Mouse (Mus musculus) CH12.LX (cell line): ENCODE measurements around the gene 2810459M11Rik. TPM values are rescaled to one million over a fixed set of nuclear protein-coding genes. Genes with fewer than 3 reads are reported as not detected.

Experiments
- DNase-seq: peaks from one replicate; pipeline ENCODE4 v3.0.0-alpha.2; 2013; ENCODE audit errors: extremely low read depth
- H3K27ac ChIP-seq: 2 replicates; pipeline ENCODE4 v1.5.1; 2012; ENCODE audit warnings: low read depth, mild to moderate bottlenecking, control low read depth, moderate library complexity; ENCODE audit not compliant: insufficient read depth
- H3K27me3 ChIP-seq: replicated peaks from 2 replicates; pipeline ENCODE3; 2012; ENCODE audit warnings: inconsistent platforms
- H3K36me3 ChIP-seq, 2 experiments: replicated peaks in 1 of 2; 2 replicates each; pipeline versions ENCODE3 to v1.6.1; 2012; ENCODE audit warnings: inconsistent platforms in 1 of 2, low read length in 1 of 2, mild to moderate bottlenecking in 1 of 2, mixed read lengths in 1 of 2, moderate library complexity in 1 of 2; ENCODE audit not compliant: control insufficient read depth in 1 of 2, insufficient read depth in 1 of 2
- H3K4me1 ChIP-seq, 2 experiments: 2 replicates each; pipeline ENCODE4 v1.6.1; 2012; ENCODE audit warnings: inconsistent platforms in 1 of 2, moderate library complexity in 1 of 2; ENCODE audit not compliant: insufficient read depth in 2 of 2, control insufficient read depth in 1 of 2
- H3K4me2 ChIP-seq: 2 replicates; pipeline ENCODE4 v1.6.1; 2012; ENCODE audit warnings: low read depth, mild to moderate bottlenecking, control low read depth; ENCODE audit not compliant: poor library complexity, insufficient read depth, severe bottlenecking
- H3K4me3 ChIP-seq, 3 experiments: fragments of 150-350 bp in 1 of 3; sonication (generic) in 1 of 3; replicated peaks in 1 of 3; 2 replicates each; pipeline versions ENCODE3 to v1.5.1; 2011 to 2012; ENCODE audit warnings: low read depth in 2 of 3, low read length in 2 of 3, mild to moderate bottlenecking in 2 of 3, moderate library complexity in 2 of 3, control low read depth in 1 of 3, improper control_type of control experiment in 1 of 3, inconsistent platforms in 1 of 3, mixed read lengths in 1 of 3; ENCODE audit not compliant: poor library complexity in 1 of 3
- H3K79me2 ChIP-seq: replicated peaks from 2 replicates; pipeline ENCODE4 v1.6.1; 2012; ENCODE audit warnings: mild to moderate bottlenecking, moderate library complexity; ENCODE audit not compliant: control insufficient read depth, poor library complexity, insufficient read depth, severe bottlenecking; ENCODE audit errors: extremely low read depth
- H3K9ac ChIP-seq: 2 replicates; pipeline ENCODE4 v1.6.1; 2012; ENCODE audit warnings: low read depth, mild to moderate bottlenecking, control low read depth, moderate library complexity; ENCODE audit not compliant: insufficient read depth
- H3K9me3 ChIP-seq: replicated peaks from 2 replicates; pipeline ENCODE3; 2012; ENCODE audit warnings: low read length, inconsistent platforms, mixed read lengths
- BHLHE40 ChIP-seq: IDR thresholded peaks from 2 replicates; pipeline ENCODE4 v1.6.1; 2011; ENCODE audit warnings: mild to moderate bottlenecking, low read depth, low read length, improper control_type of control experiment
- CHD1 ChIP-seq: IDR thresholded peaks from 2 replicates; pipeline ENCODE4 v1.6.1; 2012; ENCODE audit warnings: low read depth, low read length, improper control_type of control experiment, inconsistent platforms
- CHD2 ChIP-seq: IDR thresholded peaks from 2 replicates; pipeline ENCODE4 v1.6.1; 2011; ENCODE audit warnings: low read length, improper control_type of control experiment
- CTCF ChIP-seq, 2 experiments: IDR thresholded peaks in 1 of 2; conservative IDR thresholded peaks in 1 of 2; 2 replicates each; pipeline ENCODE4 v1.5.1; 2011 to 2012; ENCODE audit warnings: low read depth in 2 of 2, low read length in 2 of 2, improper control_type of control experiment in 1 of 2, inconsistent platforms in 1 of 2, mild to moderate bottlenecking in 1 of 2, moderate library complexity in 1 of 2
- E2F4 ChIP-seq: IDR thresholded peaks from 2 replicates; pipeline ENCODE4 v1.6.1; 2011; ENCODE audit warnings: low read depth, low read length, improper control_type of control experiment; ENCODE audit not compliant: insufficient replicate concordance
- ELF1 ChIP-seq: IDR thresholded peaks from 2 replicates; pipeline ENCODE4 v1.6.1; 2014; ENCODE audit warnings: low read depth, mild to moderate bottlenecking, inconsistent platforms, low read length, improper control_type of control experiment
- EP300 ChIP-seq: IDR thresholded peaks from 2 replicates; pipeline ENCODE4 v1.6.1; 2011; ENCODE audit warnings: low read length, improper control_type of control experiment
- ETS1 ChIP-seq: conservative IDR thresholded peaks from 2 replicates; pipeline ENCODE4 v1.6.1; 2012; ENCODE audit warnings: low read depth, mild to moderate bottlenecking, inconsistent platforms, low read length, improper control_type of control experiment, moderate library complexity
- GABPA ChIP-seq: IDR thresholded peaks from 2 replicates; pipeline ENCODE4 v1.6.1; 2012; ENCODE audit warnings: low read depth, low read length, improper control_type of control experiment, inconsistent platforms; ENCODE audit not compliant: insufficient replicate concordance
- HCFC1 ChIP-seq: IDR thresholded peaks from 2 replicates; pipeline ENCODE4 v1.6.1; 2012; ENCODE audit warnings: low read depth, mild to moderate bottlenecking, inconsistent platforms, low read length, improper control_type of control experiment
- IRF4 ChIP-seq: IDR thresholded peaks from 2 replicates; pipeline ENCODE4 v1.6.1; 2014; ENCODE audit warnings: low read depth, mild to moderate bottlenecking, inconsistent platforms, low read length, improper control_type of control experiment
- JUN ChIP-seq: IDR thresholded peaks from 2 replicates; pipeline ENCODE4 v1.6.1; 2011; ENCODE audit warnings: low read depth, mild to moderate bottlenecking, low read length, improper control_type of control experiment, moderate library complexity; ENCODE audit not compliant: insufficient read depth
- JUND ChIP-seq: conservative IDR thresholded peaks from 2 replicates; pipeline ENCODE4 v1.6.1; 2011; ENCODE audit warnings: low read depth, low read length, improper control_type of control experiment
- KAT2A ChIP-seq: IDR thresholded peaks from 2 replicates; pipeline ENCODE4 v1.6.1; 2012; ENCODE audit warnings: low read length, improper control_type of control experiment, inconsistent platforms; ENCODE audit not compliant: insufficient replicate concordance
- MAFK ChIP-seq: IDR thresholded peaks from 2 replicates; pipeline ENCODE4 v1.6.1; 2011; ENCODE audit warnings: low read length, improper control_type of control experiment; ENCODE audit not compliant: insufficient replicate concordance
- MAX ChIP-seq: IDR thresholded peaks from 2 replicates; pipeline ENCODE4 v1.6.1; 2011; ENCODE audit warnings: low read length, improper control_type of control experiment
- MAZ ChIP-seq: IDR thresholded peaks from 2 replicates; pipeline ENCODE4 v1.6.1; 2012; ENCODE audit warnings: low read depth, mild to moderate bottlenecking, inconsistent platforms, low read length, improper control_type of control experiment, moderate library complexity
- MXI1 ChIP-seq: IDR thresholded peaks from 2 replicates; pipeline ENCODE4 v1.6.1; 2011; ENCODE audit warnings: mild to moderate bottlenecking, low read depth, low read length, improper control_type of control experiment
- MYC ChIP-seq: IDR thresholded peaks from 2 replicates; pipeline ENCODE4 v1.6.1; 2011; ENCODE audit warnings: low read depth, mild to moderate bottlenecking, improper control_type of control experiment, low read length
- NELFE ChIP-seq: IDR thresholded peaks from 2 replicates; pipeline ENCODE4 v1.6.1; 2011; ENCODE audit warnings: low read depth, low read length, improper control_type of control experiment
- NRF1 ChIP-seq: IDR thresholded peaks from 2 replicates; pipeline ENCODE4 v1.6.1; 2014; ENCODE audit warnings: low read depth, mild to moderate bottlenecking, inconsistent platforms, low read length, improper control_type of control experiment, moderate library complexity
- PAX5 ChIP-seq: IDR thresholded peaks from 2 replicates; pipeline ENCODE4 v1.6.1; 2012; ENCODE audit warnings: low read length, inconsistent platforms, mixed read lengths
- POLR2A ChIP-seq: IDR thresholded peaks from 2 replicates; pipeline ENCODE4 v1.6.1; 2011; ENCODE audit warnings: low read depth, mild to moderate bottlenecking, improper control_type of control experiment, low read length
- POLR2AphosphoS2 ChIP-seq: IDR thresholded peaks from 2 replicates; pipeline ENCODE4 v1.6.1; 2011; ENCODE audit warnings: low read depth, low read length, improper control_type of control experiment
- RAD21 ChIP-seq: IDR thresholded peaks from 2 replicates; pipeline ENCODE4 v1.6.1; 2011; ENCODE audit warnings: low read depth, mild to moderate bottlenecking, low read length, improper control_type of control experiment, moderate library complexity
- RCOR1 ChIP-seq: conservative IDR thresholded peaks from 2 replicates; pipeline ENCODE4 v1.6.1; 2012; ENCODE audit warnings: low read depth, mild to moderate bottlenecking, inconsistent platforms, low read length, improper control_type of control experiment
- SIN3A ChIP-seq: IDR thresholded peaks from 2 replicates; pipeline ENCODE4 v1.6.1; 2012; ENCODE audit warnings: low read length, improper control_type of control experiment, inconsistent platforms
- TBP ChIP-seq: conservative IDR thresholded peaks from 2 replicates; pipeline ENCODE4 v1.6.1; 2011; ENCODE audit warnings: low read depth, low read length, improper control_type of control experiment
- TCF12 ChIP-seq: IDR thresholded peaks from 2 replicates; pipeline ENCODE4 v1.6.1; 2014; ENCODE audit warnings: low read depth, mild to moderate bottlenecking, inconsistent platforms, low read length, improper control_type of control experiment
- UBTF ChIP-seq: IDR thresholded peaks from 2 replicates; pipeline ENCODE4 v1.6.1; 2012; ENCODE audit warnings: low read depth, mild to moderate bottlenecking, inconsistent platforms, low read length, improper control_type of control experiment, moderate library complexity
- USF1 ChIP-seq: IDR thresholded peaks from 2 replicates; pipeline ENCODE4 v1.6.1; 2014; ENCODE audit warnings: low read depth, mild to moderate bottlenecking, inconsistent platforms, low read length, improper control_type of control experiment
- USF2 ChIP-seq: conservative IDR thresholded peaks from 2 replicates; pipeline ENCODE4 v1.6.1; 2011; ENCODE audit warnings: low read depth, low read length, improper control_type of control experiment
- ZC3H11A ChIP-seq: IDR thresholded peaks from 2 replicates; pipeline ENCODE4 v1.6.1; 2012; ENCODE audit warnings: low read depth, mild to moderate bottlenecking, inconsistent platforms, low read length, improper control_type of control experiment
- ZKSCAN1 ChIP-seq: IDR thresholded peaks from 2 replicates; pipeline ENCODE4 v1.6.1; 2012; ENCODE audit warnings: low read depth, inconsistent platforms, low read length, improper control_type of control experiment, borderline replicate concordance
- ZMIZ1 ChIP-seq: IDR thresholded peaks from 2 replicates; pipeline ENCODE4 v1.6.1; 2012; ENCODE audit warnings: low read depth, mild to moderate bottlenecking, inconsistent platforms, low read length, improper control_type of control experiment
- ZNF384 ChIP-seq: IDR thresholded peaks from 2 replicates; pipeline ENCODE4 v1.6.1; 2012; ENCODE audit warnings: low read depth, low read length, improper control_type of control experiment, inconsistent platforms
- dilution Hi-C: fragments of 300-500 bp; cut with MboI; formaldehyde crosslinking; loops from 2 replicates; pipeline ENCODE4 v1.14.3; 2020; ENCODE audit warnings: low sequenced_read_pairs; ENCODE audit not compliant: extremely low pct_unique_long_range_greater_than_20kb, extremely low pct_ligation_motif_present
- in situ Hi-C: fragments of 300-500 bp; cut with MboI; formaldehyde crosslinking; loops from 3 replicates; pipeline ENCODE4 v1.14.3; 2019; ENCODE audit warnings: low sequenced_read_pairs, low pct_ligation_motif_present, low pct_unique_long_range_greater_than_20kb, mixed read lengths
- polyA plus RNA-seq: library from polyadenylated mRNA; unstranded; fragments of >175 nt; gene quantifications from 2 replicates; pipeline ENCODE4 v1.2.1, GENCODE M21; 2012; ENCODE audit warnings: low read depth; ENCODE audit not compliant: insufficient read length
- total RNA-seq, 2 experiments: library from RNA; depleted of rRNA; stranded (reverse); fragments of 300-350 nt in 1 of 2; fragments of >200 nt in 1 of 2; gene quantifications; 2 replicates each; pipeline ENCODE4 v1.2.3; 2012 to 2014

2810459M11Rik gene
- total and polyA plus RNA-seq, 3 experiments: not detected

DNA sequence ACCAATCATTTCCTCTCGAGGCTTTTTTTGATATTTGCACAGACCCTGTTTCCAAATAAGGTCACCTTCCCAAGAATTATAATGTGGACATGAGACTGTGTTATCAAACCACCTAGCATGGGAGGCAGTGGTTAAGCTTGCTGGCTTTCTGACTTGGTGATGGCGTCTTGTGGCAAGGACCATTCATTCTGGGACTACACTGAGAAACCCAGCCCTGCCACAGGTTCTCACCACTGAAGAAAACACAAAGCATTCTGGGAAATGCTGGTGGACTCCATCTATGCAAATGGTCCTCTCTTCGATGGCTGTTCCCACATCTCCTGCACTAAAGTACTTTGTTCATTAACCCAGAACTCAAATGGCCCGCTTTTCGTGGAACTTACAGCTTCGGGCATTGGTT, 39.6 kb upstream of the 2810459M11Rik start (continued):
- peak; percentile 48; the same call in 1 of the 2 replicates for TF ChIP-seq NELFE
- TF ChIP-seq ZNF384: peak; percentile 30; the same call in 1 of the 2 replicates
- no peak for TF ChIP-seq PAX5
- TF ChIP-seq SIN3A: peak; percentile 60; the same call in 1 of the 2 replicates
- TF ChIP-seq MAX: peak; percentile 68; the same call in 1 of the 2 replicates
- no peak for TF ChIP-seq ZC3H11A
- TF ChIP-seq USF1: no peak

DNA sequence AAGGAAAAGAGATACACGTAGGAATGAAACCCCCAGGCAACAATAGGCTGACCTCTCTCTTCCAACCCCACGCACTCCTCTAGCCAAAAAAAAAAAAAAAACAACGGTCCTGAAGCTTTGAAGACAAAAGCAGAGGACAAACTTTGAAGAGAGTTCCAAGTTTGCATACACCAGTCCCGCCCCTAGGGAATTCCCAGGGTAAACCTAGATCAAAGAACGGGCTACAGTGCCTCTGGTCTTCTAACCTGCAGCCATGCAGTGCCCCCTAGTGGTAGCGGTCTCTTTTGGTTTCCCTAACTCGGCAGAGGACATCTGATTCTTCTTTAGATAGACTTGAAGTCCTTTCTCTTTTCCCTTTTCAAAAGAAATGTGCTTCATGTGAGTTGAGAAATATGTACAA, 37.9 kb upstream of the 2810459M11Rik start:
- peak overlapping the region; percentile 68; the same call in 1 of the 2 replicates for H3K27ac ChIP-seq
- no peak overlapping the region for H3K4me3 ChIP-seq
- DNase-seq: peak; percentile 97
- peak overlapping the region; percentile 68 for H3K4me2 ChIP-seq
- in situ Hi-C loops (loop anchor here (5.0 kb wide), 4 partner anchors 45 to 255 kb away; partner anchors contain the start of gene Gpr55), dilution Hi-C loops (no loop called here)
- H3K4me1 ChIP-seq: peaks cover 20 to 27% of the 10 kb centered on the region in 2 experiments
- H3K9me3 ChIP-seq: peaks cover 2% of the 10 kb centered on the region
- H3K27me3 ChIP-seq: no peaks in the 10 kb centered on the region
- H3K79me2 ChIP-seq: no peaks in the 10 kb centered on the region
- no peaks in the 10 kb centered on the region for H3K36me3 ChIP-seq
- H3K9ac ChIP-seq: peak overlapping the region; percentile 53
- 0 out of 2 replicates have a peak, but pooled peaks have one; percentile 32 for TF ChIP-seq HCFC1
- no peak for TF ChIP-seq ZKSCAN1
- peak; percentile 85 to 97 for TF ChIP-seq CTCF (conservative IDR thresholded peaks at IDR 0.05 in 1 of 2, IDR thresholded peaks at IDR 0.05 in 1 of 2; ENCODE audit: low read depth in 2 of 2, low read length in 2 of 2)
- TF ChIP-seq KAT2A: no peak
- no peak; the same call in none of the 2 replicates for TF ChIP-seq RAD21
- TF ChIP-seq NELFE: peak; percentile 54; the same call in 1 of the 2 replicates
- TF ChIP-seq MYC: 0 out of 2 replicates have a peak, but pooled peaks have one; percentile 63
- no peak for TF ChIP-seq POLR2AphosphoS2
- peak; percentile 93 for TF ChIP-seq ZNF384
- TF ChIP-seq CHD1: 0 out of 2 replicates have a peak, but pooled peaks have one; percentile 61
- peak; percentile 52 for TF ChIP-seq ETS1
- peak; percentile 54; the same call in 1 of the 2 replicates for TF ChIP-seq JUND
- TF ChIP-seq JUN: no peak
- no peak for TF ChIP-seq POLR2A
- TF ChIP-seq E2F4: peak; percentile 58; the same call in 1 of the 2 replicates
- TF ChIP-seq ZC3H11A: peak; percentile 98
- TF ChIP-seq GABPA: no peak
- no peak for TF ChIP-seq USF2
- 0 out of 2 replicates have a peak, but pooled peaks have one; percentile 44 for TF ChIP-seq RCOR1
- TF ChIP-seq NRF1: no peak
- peak; percentile 80 for TF ChIP-seq IRF4
- TF ChIP-seq BHLHE40: peak; percentile 51; the same call in 1 of the 2 replicates
- TF ChIP-seq TCF12: peak; percentile 53; the same call in 1 of the 2 replicates
- TF ChIP-seq SIN3A: peak; percentile 81
- no peak for TF ChIP-seq MAX
- no peak for TF ChIP-seq UBTF
- peak; percentile 42 for TF ChIP-seq ELF1
- no peak for TF ChIP-seq EP300
- TF ChIP-seq MAZ: 0 out of 2 replicates have a peak, but pooled peaks have one; percentile 48
- TF ChIP-seq MAFK: no peak
- TF ChIP-seq CHD2: 0 out of 2 replicates have a peak, but pooled peaks have one; percentile 41
- 0 out of 2 replicates have a peak, but pooled peaks have one; percentile 8 for TF ChIP-seq MXI1
- no peak for TF ChIP-seq ZMIZ1
- no peak; the same call in 1 of the 2 replicates for TF ChIP-seq TBP
